Mouse (Mus musculus) midbrain, embryonic 13.5 days (tissue): ENCODE data around the gene Clpx. TPM values are rescaled to one million over a fixed set of nuclear protein-coding genes. Genes with fewer than 3 reads are reported as not detected.

Experiments
- ATAC-seq: fragments of 200-750 bp; cut with Nextera tagmentation; 2 replicates; pipeline ENCODE4 v1.8.0; 2017; ENCODE audit warnings: mild to moderate bottlenecking, moderate TSS enrichment, moderate library complexity
- H3K27ac ChIP-seq: fragments of 300-500 bp; sonication (generic); 2 replicates; pipeline ENCODE4 v1.5.1; 2015; ENCODE audit warnings: inconsistent platforms, mild to moderate bottlenecking, moderate library complexity
- H3K27me3 ChIP-seq: fragments of 300-500 bp; sonication (generic); 2 replicates; pipeline ENCODE4 v1.6.1; 2015; ENCODE audit warnings: mild to moderate bottlenecking, inconsistent platforms
- H3K36me3 ChIP-seq: fragments of 300-500 bp; sonication (generic); 2 replicates; pipeline ENCODE4 v1.6.1; 2015; ENCODE audit warnings: mild to moderate bottlenecking, inconsistent platforms
- H3K4me1 ChIP-seq: fragments of 300-500 bp; sonication (generic); replicated peaks from 2 replicates; pipeline ENCODE4 v1.6.1; 2015; ENCODE audit warnings: inconsistent platforms
- H3K4me2 ChIP-seq: fragments of 300-500 bp; sonication (generic); replicated peaks from 2 replicates; pipeline ENCODE4 v1.6.1; 2015; ENCODE audit warnings: moderate library complexity, mild to moderate bottlenecking, inconsistent platforms
- H3K4me3 ChIP-seq: fragments of 300-500 bp; sonication (generic); replicated peaks from 2 replicates; pipeline ENCODE4 v1.5.1; 2015; ENCODE audit warnings: mild to moderate bottlenecking, inconsistent platforms
- H3K9ac ChIP-seq: fragments of 300-500 bp; sonication (generic); replicated peaks from 2 replicates; pipeline ENCODE4 v1.6.1; 2015; ENCODE audit warnings: mild to moderate bottlenecking, inconsistent platforms
- H3K9me3 ChIP-seq: fragments of 300-500 bp; sonication (generic); 2 replicates; pipeline ENCODE4 v1.6.1; 2016; ENCODE audit warnings: mild to moderate bottlenecking, inconsistent platforms
- WGBS: fragments of 180-500 bp; shearing (Covaris S2); methylation state at CpG from one replicate; pipeline ENCODE4 v1.1.7; 2015; 5-methylcytosine and 5-hydroxymethylcytosine counted together
- polyA plus RNA-seq: library from polyadenylated mRNA; unstranded; fragments of >200 nt; fragmentation: Nextera tagmentation; extraction: Ambion mirVana; gene quantifications from 2 replicates; pipeline ENCODE4 v1.2.1, GENCODE M21; 2015

Gene Clpx
- polyA plus RNA-seq, 1 experiment from 2014 or later, result 42.5 TPM

GRCm38 (mm10) chr9:65293580-65293972, 484 bp upstream of the Clpx start:
- H3K9me3 ChIP-seq, result no peaks in the 10 kb centered on the region
- peak overlapping the region; percentile 77 for H3K4me2 ChIP-seq
- H3K36me3 ChIP-seq, result 0 out of 2 replicates have a peak, but pooled peaks cover 7% of the 10 kb centered on the region
- H3K27me3 ChIP-seq, result no peaks in the 10 kb centered on the region
- H3K27ac ChIP-seq, result peak overlapping the region; percentile 83; the same call in 1 of the 2 replicates
- peak overlapping the region; percentile 97 for H3K4me3 ChIP-seq
- peak overlapping the region; percentile 73 for H3K9ac ChIP-seq
- H3K4me1 ChIP-seq, result peaks cover 26% of the 10 kb centered on the region
- WGBS, result under 1% methylated on average over 9 of the region's 9 CpGs
- peak; percentile 37 for ATAC-seq

GRCm38 (mm10) chr9:65294716-65295378, 787 bp downstream of the Clpx start:
- ATAC-seq, result no peak
- WGBS, result 5% methylated on average over 28 of the region's 28 CpGs

GRCm38 (mm10) chr9:65297056-65297455, 3.0 kb downstream of the Clpx start:
- WGBS, result 95% methylated on average over 2 of the region's 2 CpGs
- Histone ChIP-seq H3K4me2 (no peak overlapping the region), H3K9ac (no peak overlapping the region), H3K4me1 (peaks cover 26% of the 10 kb centered on the region), H3K9me3 (no peaks in the 10 kb centered on the region), H3K4me3 (no peak overlapping the region), H3K27me3 (no peaks in the 10 kb centered on the region), H3K27ac (no peak overlapping the region), H3K36me3 (peaks cover 27% of the 10 kb centered on the region)
- no peak for ATAC-seq

More at GRCm38 (mm10) chr9:65294716-65295378, 787 bp downstream of the Clpx start:
- Histone ChIP-seq H3K36me3 (0 out of 2 replicates have a peak, but pooled peaks cover 10% of the 10 kb centered on the region), H3K4me3 (peak overlapping the region; percentile 97), H3K4me2 (peak overlapping the region; percentile 93), H3K4me1 (peaks cover 26% of the 10 kb centered on the region), H3K27me3 (no peaks in the 10 kb centered on the region), H3K9ac (peak overlapping the region; percentile 93), H3K27ac (peak overlapping the region; percentile 83), H3K9me3 (no peaks in the 10 kb centered on the region)

- Histone ChIP-seq H3K27me3 (no peaks in the 10 kb centered on the region), H3K4me1 (peaks cover 18% of the 10 kb centered on the region), H3K4me2 (no peak overlapping the region), H3K4me3 (no peak overlapping the region), H3K9ac (no peak overlapping the region), H3K27ac (no peak overlapping the region), H3K36me3 (peaks cover 44% of the 10 kb centered on the region), H3K9me3 (no peaks in the 10 kb centered on the region)
- 88% methylated on average over 3 of the region's 3 CpGs for WGBS
- no peak for ATAC-seq
Observed at GRCm38 (mm10) chr9:65298761-65299160, 4.7 kb downstream of the Clpx start.

GRCm38 (mm10) chr9:65299650-65300049, 5.6 kb downstream of the Clpx start:
- no peak for ATAC-seq
- no peak overlapping the region for H3K4me3 ChIP-seq
- 96% methylated on average over 7 of the region's 7 CpGs for WGBS
- no peaks in the 10 kb centered on the region for H3K27me3 ChIP-seq
- H3K9me3 ChIP-seq, result no peaks in the 10 kb centered on the region
- no peak overlapping the region for H3K9ac ChIP-seq
- no peak overlapping the region for H3K27ac ChIP-seq
- no peak overlapping the region for H3K4me2 ChIP-seq
- H3K4me1 ChIP-seq, result peaks cover 17% of the 10 kb centered on the region
- H3K36me3 ChIP-seq, result peaks cover 50% of the 10 kb centered on the region

- no peak overlapping the region for H3K4me3 ChIP-seq
- no peaks in the 10 kb centered on the region for H3K9me3 ChIP-seq
- no peak for ATAC-seq
- H3K4me1 ChIP-seq, result no peaks in the 10 kb centered on the region
- H3K4me2 ChIP-seq, result no peak overlapping the region
- no peak overlapping the region for H3K27ac ChIP-seq
- no peak overlapping the region for H3K9ac ChIP-seq
- no peaks in the 10 kb centered on the region for H3K27me3 ChIP-seq
- 94% methylated on average over 4 of the region's 4 CpGs for WGBS
- H3K36me3 ChIP-seq, result peaks cover 68% of the 10 kb centered on the region
Observed at GRCm38 (mm10) chr9:65302327-65302983, 8.4 kb downstream of the Clpx start.

GRCm38 (mm10) chr9:65303586-65303985, 9.5 kb downstream of the Clpx start:
- peaks cover 68% of the 10 kb centered on the region for H3K36me3 ChIP-seq
- H3K4me1 ChIP-seq, result no peaks in the 10 kb centered on the region
- no peak overlapping the region for H3K27ac ChIP-seq
- no peak for ATAC-seq
- no peaks in the 10 kb centered on the region for H3K27me3 ChIP-seq
- H3K4me2 ChIP-seq, result no peak overlapping the region
- no peak overlapping the region for H3K9ac ChIP-seq
- H3K4me3 ChIP-seq, result no peak overlapping the region
- no peaks in the 10 kb centered on the region for H3K9me3 ChIP-seq
- WGBS, result 99% methylated on average over 4 of the region's 4 CpGs

GRCm38 (mm10) chr9:65304300-65304699, 10.2 kb downstream of the Clpx start:
- no peak overlapping the region for H3K4me2 ChIP-seq
- 90% methylated on average over 4 of the region's 4 CpGs for WGBS
- no peaks in the 10 kb centered on the region for H3K27me3 ChIP-seq
- no peaks in the 10 kb centered on the region for H3K9me3 ChIP-seq
- no peak for ATAC-seq
- no peaks in the 10 kb centered on the region for H3K4me1 ChIP-seq
- H3K36me3 ChIP-seq, result peaks cover 73% of the 10 kb centered on the region
- H3K4me3 ChIP-seq, result no peak overlapping the region
- H3K9ac ChIP-seq, result no peak overlapping the region
- no peak overlapping the region for H3K27ac ChIP-seq

- Histone ChIP-seq H3K4me3 (no peak overlapping the region), H3K4me2 (no peak overlapping the region), H3K4me1 (no peaks in the 10 kb centered on the region), H3K36me3 (peaks cover 67% of the 10 kb centered on the region), H3K27me3 (no peaks in the 10 kb centered on the region), H3K9ac (no peak overlapping the region), H3K9me3 (no peaks in the 10 kb centered on the region), H3K27ac (no peak overlapping the region)
- whole genome bisulfite sequencing, result 98% methylated on average over 2 of the region's 2 CpGs
- no peak for ATAC-seq
Observed at GRCm38 (mm10) chr9:65306672-65307071, 12.6 kb downstream of the Clpx start.

GRCm38 (mm10) chr9:65308011-65308410, 14.0 kb downstream of the Clpx start:
- peaks cover 67% of the 10 kb centered on the region for H3K36me3 ChIP-seq
- WGBS, result 85% methylated on average over 1 of the region's 1 CpGs

GRCm38 (mm10) chr9:65312669-65313357, 18.8 kb downstream of the Clpx start:
- peaks cover 60% of the 10 kb centered on the region for H3K36me3 ChIP-seq

More at GRCm38 (mm10) chr9:65308011-65308410, 14.0 kb downstream of the Clpx start:
- no peaks in the 10 kb centered on the region for H3K27me3 ChIP-seq
- H3K27ac ChIP-seq, result no peak overlapping the region
- no peak for ATAC-seq
- no peak overlapping the region for H3K9ac ChIP-seq
- H3K9me3 ChIP-seq, result no peaks in the 10 kb centered on the region
- no peaks in the 10 kb centered on the region for H3K4me1 ChIP-seq
- H3K4me2 ChIP-seq, result no peak overlapping the region
- no peak overlapping the region for H3K4me3 ChIP-seq

GRCm38 (mm10) chr9:65313846-65314245, 19.8 kb downstream of the Clpx start:
- no peaks in the 10 kb centered on the region for H3K27me3 ChIP-seq
- 95% methylated on average over 1 of the region's 1 CpGs for WGBS
- H3K4me2 ChIP-seq, result no peak overlapping the region
- no peak for ATAC-seq
- no peak overlapping the region for H3K4me3 ChIP-seq
- no peaks in the 10 kb centered on the region for H3K4me1 ChIP-seq
- no peak overlapping the region for H3K27ac ChIP-seq
- H3K9me3 ChIP-seq, result no peaks in the 10 kb centered on the region
- H3K36me3 ChIP-seq, result peaks cover 63% of the 10 kb centered on the region
- H3K9ac ChIP-seq, result no peak overlapping the region

More at GRCm38 (mm10) chr9:65312669-65313357, 18.8 kb downstream of the Clpx start:
- Histone ChIP-seq H3K9me3 (no peaks in the 10 kb centered on the region), H3K4me1 (no peaks in the 10 kb centered on the region), H3K27me3 (no peaks in the 10 kb centered on the region), H3K4me3 (no peak overlapping the region), H3K9ac (no peak overlapping the region), H3K27ac (no peak overlapping the region), H3K4me2 (no peak overlapping the region)
- 98% methylated on average over 4 of the region's 4 CpGs for WGBS
- ATAC-seq, result no peak
